Mouse (Mus musculus) kidney, postnatal 4 days (tissue): Measurements from ENCODE around the gene Xrn2.

Source experiments
- DNase-seq, 2 experiments: peaks; one replicate each; pipeline ENCODE4 v3.0.0; 2021; ENCODE audit warnings: mixed read lengths in 2 of 2

Xrn2 gene

DNA sequence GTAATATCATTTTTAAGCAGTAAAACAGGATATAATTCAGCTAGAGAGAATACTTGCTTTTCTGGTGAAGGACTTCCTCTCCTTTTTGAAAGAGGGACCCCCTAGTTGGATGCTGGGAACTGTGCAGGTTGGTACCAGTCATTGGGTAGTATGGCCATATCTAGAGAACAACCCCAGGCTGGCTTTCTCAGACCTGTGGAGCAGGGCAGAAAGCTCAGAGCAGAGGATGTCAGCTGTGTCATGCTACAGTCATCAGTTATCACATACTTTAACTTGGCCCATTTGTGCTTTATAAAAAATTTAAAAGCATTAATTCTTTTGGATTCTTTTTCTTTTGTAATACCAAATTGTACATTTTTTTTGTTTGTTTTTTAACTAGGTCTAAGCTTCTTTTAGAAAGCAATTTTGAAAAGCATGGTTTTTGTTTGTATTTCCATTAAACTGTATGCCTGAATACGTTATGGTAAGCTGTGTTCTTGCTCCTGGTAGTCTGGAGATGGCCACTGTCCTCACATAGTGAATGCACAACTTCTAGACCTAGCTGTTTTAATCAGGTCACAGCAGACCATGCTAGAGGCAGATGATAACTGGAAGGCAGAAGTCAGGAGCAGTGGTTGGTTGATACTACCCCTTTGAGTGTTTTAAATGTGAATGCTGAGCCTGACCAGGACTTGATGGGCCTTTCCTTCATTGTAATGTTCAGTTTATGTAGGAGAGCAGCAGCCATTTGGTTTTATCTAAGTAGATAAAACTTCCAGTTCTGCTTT is 54.9 kb downstream of the Xrn2 start:
- DNase-seq, result no peak

- DNase-seq, result no peak
Measured at GRCm38 (mm10) chr2:147069077-147069476, 56.3 kb downstream of the Xrn2 start.

DNA sequence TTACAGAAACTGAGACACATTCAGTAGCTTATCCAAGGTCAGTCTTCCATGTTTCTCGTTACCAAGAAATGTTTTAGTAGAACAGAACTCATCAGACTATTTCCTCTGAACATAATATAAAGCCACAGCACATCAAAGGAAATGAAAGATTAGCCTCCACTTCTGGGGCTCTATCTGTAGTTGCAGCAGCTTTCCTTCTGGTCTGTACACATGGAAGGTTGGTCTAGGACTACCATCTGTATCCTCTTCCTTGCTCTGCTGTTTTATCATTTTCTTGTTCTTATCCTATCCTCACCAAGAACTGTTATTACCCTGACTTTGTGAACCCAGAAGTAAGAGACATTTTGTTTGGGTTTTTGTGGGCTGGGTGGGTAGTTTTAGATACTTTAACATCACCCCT is 57.5 kb downstream of the Xrn2 start:
- no peak for DNase-seq

- no peak for DNase-seq
Measured at GRCm38 (mm10) chr2:147073962-147074361, 61.2 kb downstream of the Xrn2 start.

DNA sequence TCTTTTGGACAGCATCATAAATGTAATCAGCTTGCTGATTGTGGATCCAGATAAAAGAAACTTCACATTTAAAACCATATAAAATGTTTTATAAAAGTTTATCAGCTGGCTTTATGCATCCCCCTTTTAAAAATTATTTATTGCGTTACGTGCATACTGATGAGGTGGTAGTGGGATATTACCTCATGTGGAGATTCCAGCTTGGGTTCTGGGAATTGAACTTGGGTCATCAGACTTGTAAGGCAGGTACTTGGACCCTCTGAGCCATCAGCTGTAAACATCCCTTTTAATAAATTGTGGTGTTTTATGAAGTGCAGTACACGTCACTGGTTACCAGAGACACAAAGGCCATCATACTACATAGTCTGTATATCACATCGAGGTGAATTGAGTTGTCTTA is 61.6 kb downstream of the Xrn2 start:
- DNase-seq, result no peak

DNA sequence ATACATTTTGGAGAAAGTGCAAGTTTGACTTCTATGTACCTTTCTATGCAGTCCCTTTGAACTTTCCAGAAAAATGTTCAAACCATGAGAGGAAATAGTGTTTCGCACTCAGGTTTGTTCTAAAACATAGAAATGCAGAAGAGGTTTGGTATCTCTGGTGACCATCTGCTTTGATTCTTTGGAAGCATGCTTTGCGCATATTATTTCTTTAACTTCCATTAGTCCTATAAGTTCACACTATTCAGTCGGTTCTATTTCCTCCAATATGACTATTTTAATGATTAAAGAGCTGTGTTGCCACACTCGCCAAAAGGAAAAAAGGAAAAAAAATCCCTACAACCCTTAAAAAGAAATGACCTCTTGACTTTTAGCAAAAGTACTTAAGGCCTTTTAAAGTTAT is 69.6 kb downstream of the Xrn2 start:
- DNase-seq, result no peak

- peak; percentile 40 to 58 for DNase-seq
Measured at GRCm38 (mm10) chr2:147083471-147084365, 70.9 kb downstream of the Xrn2 start.

GRCm38 (mm10) chr2:147084366-147085071 is 71.7 kb downstream of the Xrn2 start:
- peak; percentile 22 to 42 for DNase-seq

GRCm38 (mm10) chr2:147085072-147085870 is 72.5 kb downstream of the Xrn2 start, which contains the start of gene Nkx2-4:
Gene Nkx2-4, minus strand, starts transcription at chr2:147085445.
- DNase-seq, result peak; percentile 24 to 26

GRCm38 (mm10) chr2:147085937-147086336 is 73.1 kb downstream of the Xrn2 start:
- DNase-seq, result no peak

DNA sequence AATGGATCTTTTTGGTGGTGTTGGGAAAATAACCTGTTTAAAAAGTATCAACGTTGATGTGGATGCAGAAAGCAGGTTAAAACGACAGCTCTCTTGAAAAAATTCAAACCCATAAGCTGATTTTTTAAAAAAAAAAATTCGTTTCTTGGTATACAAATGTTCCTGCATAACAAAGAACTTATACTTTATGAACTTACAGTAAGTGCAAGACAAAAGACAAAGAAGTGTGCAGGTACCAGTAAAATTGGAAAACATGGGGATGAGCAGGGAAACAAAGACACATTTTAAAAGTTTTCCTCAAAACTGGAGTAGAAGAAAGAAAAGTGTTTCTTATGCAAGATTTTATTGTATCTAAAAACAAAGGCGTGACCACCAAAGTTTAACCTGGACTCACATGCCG is 73.6 kb downstream of the Xrn2 start:
- no peak for DNase-seq

DNA sequence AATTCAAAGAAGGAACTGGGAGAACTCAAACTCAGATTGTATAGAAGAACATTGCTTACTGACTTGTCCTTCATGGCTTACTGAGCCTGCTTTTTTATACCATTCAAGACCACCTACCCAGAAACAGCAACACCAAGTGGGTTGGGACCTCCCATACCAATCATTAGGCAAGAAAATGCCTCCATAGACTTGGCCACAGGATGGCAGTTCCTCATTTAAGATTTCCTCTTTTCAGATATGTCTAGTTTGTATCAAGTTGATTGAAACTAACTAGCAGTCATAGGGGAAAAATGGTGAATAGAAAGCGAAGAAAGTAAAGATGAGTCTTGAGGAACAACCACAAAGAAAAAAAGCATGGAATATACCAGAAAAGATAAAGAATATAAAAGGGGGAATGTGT is 106.9 kb downstream of the Xrn2 start:
- DNase-seq, result no peak

GRCm38 (mm10) chr2:147127366-147127765 is 114.6 kb downstream of the Xrn2 start:
- DNase-seq, result no peak
